Mouse (Mus musculus) hindbrain, embryonic 10.5 days (tissue): ENCODE results near the gene Elovl7. TPM values are rescaled to one million over a fixed set of nuclear protein-coding genes. Genes with fewer than 3 reads are reported as not detected.

Experiments
- DNase-seq: peaks from one replicate; pipeline ENCODE4 v3.0.0-alpha.2; 2017; ENCODE audit warnings: low spot score
- H3K27ac ChIP-seq: fragments of 300-500 bp; sonication (generic); 2 replicates; pipeline ENCODE4 v1.5.1; 2016; ENCODE audit warnings: mild to moderate bottlenecking, moderate library complexity
- H3K27me3 ChIP-seq: fragments of 300-500 bp; sonication (generic); 2 replicates; pipeline ENCODE4 v1.6.1; 2016; ENCODE audit warnings: mild to moderate bottlenecking; ENCODE audit not compliant: poor library complexity, insufficient read depth, severe bottlenecking
- H3K36me3 ChIP-seq: fragments of 300-500 bp; sonication (generic); 2 replicates; pipeline ENCODE4 v1.6.1; 2016; ENCODE audit warnings: mild to moderate bottlenecking, moderate library complexity
- H3K4me1 ChIP-seq: fragments of 300-500 bp; sonication (generic); replicated peaks from 2 replicates; pipeline ENCODE4 v1.6.1; 2016; ENCODE audit warnings: mild to moderate bottlenecking
- H3K4me3 ChIP-seq: fragments of 300-500 bp; sonication (generic); 2 replicates; pipeline ENCODE4 v1.5.1; 2016; ENCODE audit warnings: mild to moderate bottlenecking, moderate library complexity
- H3K9me3 ChIP-seq: fragments of 300-500 bp; sonication (generic); 2 replicates; pipeline ENCODE4 v1.6.1; 2016; ENCODE audit warnings: mild to moderate bottlenecking, moderate library complexity
- WGBS: fragments of 180-500 bp; shearing (Covaris S2); methylation state at CpG from one replicate; pipeline ENCODE4 v1.1.7; 2016; 5-methylcytosine and 5-hydroxymethylcytosine counted together
- polyA plus RNA-seq: library from polyadenylated mRNA; unstranded; fragments of >200 nt; fragmentation: Nextera tagmentation; extraction: Ambion mirVana; gene quantifications from 2 replicates; pipeline ENCODE4 v1.2.1, GENCODE M21; 2016

Elovl7 gene
- polyA plus RNA-seq, 1 experiment from 2014 or later = 1.1 TPM

DNA sequence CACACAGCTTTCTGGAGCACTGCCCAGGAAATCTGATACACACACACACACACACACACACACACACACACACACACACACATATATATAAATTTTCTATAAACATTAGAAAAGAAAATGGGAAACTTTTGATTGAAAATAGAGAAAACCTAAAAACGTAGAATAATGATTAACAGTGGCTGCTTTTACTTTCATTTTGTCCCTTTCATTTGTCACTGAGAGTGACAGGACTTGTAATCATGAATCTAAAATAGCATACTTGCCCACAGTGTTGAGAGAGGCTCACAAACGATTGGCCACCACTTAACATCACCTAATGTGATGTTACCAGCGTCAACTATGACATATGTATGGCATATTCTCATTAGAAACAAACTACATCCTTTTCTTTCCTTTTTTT lies 75.2 kb downstream of the Elovl7 start:
- H3K27ac ChIP-seq = no peak overlapping the region
- H3K4me3 ChIP-seq = no peak overlapping the region
- no peaks in the 10 kb centered on the region for H3K27me3 ChIP-seq
- whole genome bisulfite sequencing = 93% methylated on average over 3 of the region's 3 CpGs
- no peaks in the 10 kb centered on the region for H3K36me3 ChIP-seq
- H3K4me1 ChIP-seq = no peaks in the 10 kb centered on the region
- DNase-seq = no peak
- H3K9me3 ChIP-seq = no peaks in the 10 kb centered on the region

DNA sequence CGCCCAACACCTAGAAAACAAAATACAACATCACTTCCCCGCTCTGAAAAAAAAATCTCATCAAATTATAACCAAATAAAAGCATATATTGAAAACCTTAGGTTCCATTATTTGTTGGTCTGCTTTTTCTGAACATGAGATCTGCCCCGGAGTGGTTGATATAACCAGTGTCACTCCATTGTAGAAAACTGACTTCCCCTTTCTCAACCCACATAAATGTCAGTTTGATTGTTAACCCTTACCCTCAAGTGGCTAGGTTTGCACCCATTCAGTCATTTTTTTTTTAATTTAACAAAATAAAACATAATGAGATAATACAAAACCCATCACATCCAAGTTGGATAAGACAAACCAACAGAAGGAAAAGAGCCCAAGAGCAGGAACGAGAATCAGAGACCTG lies 76.1 kb downstream of the Elovl7 start:
- Histone ChIP-seq H3K27ac (no peak overlapping the region), H3K27me3 (no peaks in the 10 kb centered on the region), H3K4me1 (no peaks in the 10 kb centered on the region), H3K4me3 (no peak overlapping the region), H3K36me3 (no peaks in the 10 kb centered on the region), H3K9me3 (no peaks in the 10 kb centered on the region)
- no peak for DNase-seq
- WGBS = 87% methylated on average over 4 of the region's 4 CpGs

DNA sequence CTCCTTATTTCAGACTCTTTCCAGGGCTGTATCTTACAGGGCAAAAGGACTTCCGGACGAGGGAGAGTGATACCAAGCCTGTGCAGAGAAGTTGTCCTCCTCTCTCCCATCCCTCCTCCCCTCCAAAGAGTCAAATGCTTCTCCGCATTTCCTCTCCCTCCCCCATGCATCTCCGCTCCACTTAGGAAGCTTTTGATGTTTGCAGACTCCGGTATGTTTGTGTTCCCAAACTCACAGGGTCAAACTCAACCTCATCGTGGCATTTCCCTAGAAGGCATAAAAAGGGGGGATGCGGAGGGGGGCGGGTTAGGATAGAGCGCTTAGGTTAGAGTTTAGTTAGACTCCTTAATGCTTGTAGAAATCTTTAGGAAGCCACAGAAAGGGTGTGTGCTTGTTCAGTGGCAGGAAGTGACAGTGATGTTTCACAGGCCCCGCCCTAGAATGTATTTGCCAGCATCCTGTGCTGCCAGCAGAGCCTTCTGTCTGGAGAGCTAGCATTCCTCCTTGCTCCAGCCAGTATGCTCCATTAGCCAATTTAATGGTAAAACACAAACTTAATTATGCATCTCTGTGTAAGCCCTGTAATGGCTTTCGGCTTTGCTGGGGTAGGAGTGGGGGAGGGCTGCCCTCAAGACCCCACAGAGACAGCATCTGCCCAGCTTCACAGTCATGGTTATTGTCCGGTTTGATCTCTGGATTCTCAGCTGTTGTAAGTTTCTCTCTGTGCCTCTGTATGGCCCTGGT lies 83.3 kb downstream of the Elovl7 start:
- Histone ChIP-seq H3K27me3 (no peaks in the 10 kb centered on the region), H3K4me1 (peaks cover 37% of the 10 kb centered on the region), H3K9me3 (no peaks in the 10 kb centered on the region), H3K4me3 (peak overlapping the region; percentile 44), H3K27ac (peak overlapping the region; percentile 82), H3K36me3 (no peaks in the 10 kb centered on the region)
- 19% methylated on average over 12 of the region's 12 CpGs for whole genome bisulfite sequencing
- peak; percentile 58 for DNase-seq

DNA sequence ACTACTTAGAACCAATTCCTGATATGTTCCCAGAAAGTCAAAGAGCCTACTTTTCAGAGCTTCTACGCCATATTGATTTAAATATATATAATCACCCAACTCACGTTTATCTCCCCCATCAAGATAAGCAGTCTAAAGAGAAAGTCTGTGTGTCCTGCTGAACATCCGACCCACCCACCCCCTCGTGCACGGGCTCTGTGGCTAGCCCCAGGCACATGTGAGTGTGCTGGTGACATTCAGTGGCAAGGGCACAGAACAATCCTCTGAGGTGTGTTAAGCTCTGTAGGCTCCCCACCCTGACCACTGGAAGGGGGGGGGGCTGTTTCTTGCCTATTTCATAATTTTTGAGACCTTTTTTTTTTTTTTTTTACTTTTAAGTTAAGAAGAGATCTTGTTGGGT lies 84.0 kb downstream of the Elovl7 start:
- H3K36me3 ChIP-seq = no peaks in the 10 kb centered on the region
- WGBS = 73% methylated on average over 5 of the region's 5 CpGs
- no peaks in the 10 kb centered on the region for H3K9me3 ChIP-seq
- peaks cover 37% of the 10 kb centered on the region for H3K4me1 ChIP-seq
- DNase-seq = no peak
- no peaks in the 10 kb centered on the region for H3K27me3 ChIP-seq
- H3K27ac ChIP-seq = peak overlapping the region; percentile 82
- H3K4me3 ChIP-seq = no peak overlapping the region

DNA sequence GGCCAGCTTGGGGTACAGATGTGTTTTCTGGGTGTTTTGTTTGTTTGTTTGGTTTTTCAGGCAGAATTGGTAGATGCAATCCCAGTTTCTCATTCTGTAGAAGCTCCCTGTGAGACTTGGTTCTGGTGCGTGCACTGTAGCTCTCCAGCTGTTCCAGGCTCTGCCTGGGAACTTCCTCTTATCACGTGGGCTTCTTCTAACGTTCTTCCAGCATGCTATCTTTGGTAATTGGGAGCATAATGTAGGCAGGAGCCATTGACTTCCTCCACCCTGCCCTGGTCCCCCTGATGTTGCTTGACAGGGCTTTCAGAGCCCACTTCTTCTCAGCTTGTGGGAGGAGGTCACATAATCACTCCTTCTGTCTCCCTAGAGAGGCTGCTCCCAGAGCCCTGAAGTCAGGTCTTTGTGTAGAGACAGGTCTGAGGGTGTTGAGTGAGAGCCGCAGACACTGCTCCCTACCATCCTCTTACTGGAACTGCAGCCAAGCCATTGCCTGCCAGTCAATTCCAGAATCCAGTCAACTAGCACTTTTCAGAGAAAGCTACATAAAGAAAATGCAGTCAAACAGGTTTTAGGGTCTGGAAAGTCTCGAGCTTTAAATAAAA lies 86.2 kb downstream of the Elovl7 start:
- peak; percentile 45 for DNase-seq
- H3K4me1 ChIP-seq = peaks cover 37% of the 10 kb centered on the region
- peak overlapping the region; percentile 72 for H3K27ac ChIP-seq
- whole genome bisulfite sequencing = 26% methylated on average over 5 of the region's 5 CpGs
- no peaks in the 10 kb centered on the region for H3K27me3 ChIP-seq
- H3K4me3 ChIP-seq = no peak overlapping the region
- no peaks in the 10 kb centered on the region for H3K9me3 ChIP-seq
- H3K36me3 ChIP-seq = no peaks in the 10 kb centered on the region

DNA sequence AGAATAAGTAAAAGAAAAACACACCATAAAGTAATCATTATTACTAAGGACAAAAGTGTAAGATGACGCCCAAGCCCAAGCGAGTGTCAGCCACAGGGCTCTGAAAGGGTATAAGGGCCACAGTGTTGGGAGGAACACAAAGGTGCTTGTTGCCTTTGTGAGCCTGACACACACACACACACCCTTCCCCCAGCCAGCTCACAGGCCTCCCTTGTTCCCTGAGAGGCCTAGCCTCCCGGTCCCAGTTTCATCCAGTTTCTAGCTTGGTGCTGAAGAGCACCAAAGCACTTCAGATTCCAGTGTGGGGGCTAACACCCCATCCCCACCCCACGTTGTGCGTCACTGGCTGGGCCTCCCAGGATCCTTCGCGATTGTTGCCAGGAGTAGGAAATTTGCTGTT lies 87.2 kb downstream of the Elovl7 start:
- Histone ChIP-seq H3K27me3 (no peaks in the 10 kb centered on the region), H3K27ac (peak overlapping the region; percentile 74), H3K4me1 (peaks cover 37% of the 10 kb centered on the region), H3K9me3 (no peaks in the 10 kb centered on the region), H3K36me3 (no peaks in the 10 kb centered on the region), H3K4me3 (no peak overlapping the region)
- peak; percentile 50 for DNase-seq
- WGBS = 46% methylated on average over 7 of the region's 7 CpGs

DNA sequence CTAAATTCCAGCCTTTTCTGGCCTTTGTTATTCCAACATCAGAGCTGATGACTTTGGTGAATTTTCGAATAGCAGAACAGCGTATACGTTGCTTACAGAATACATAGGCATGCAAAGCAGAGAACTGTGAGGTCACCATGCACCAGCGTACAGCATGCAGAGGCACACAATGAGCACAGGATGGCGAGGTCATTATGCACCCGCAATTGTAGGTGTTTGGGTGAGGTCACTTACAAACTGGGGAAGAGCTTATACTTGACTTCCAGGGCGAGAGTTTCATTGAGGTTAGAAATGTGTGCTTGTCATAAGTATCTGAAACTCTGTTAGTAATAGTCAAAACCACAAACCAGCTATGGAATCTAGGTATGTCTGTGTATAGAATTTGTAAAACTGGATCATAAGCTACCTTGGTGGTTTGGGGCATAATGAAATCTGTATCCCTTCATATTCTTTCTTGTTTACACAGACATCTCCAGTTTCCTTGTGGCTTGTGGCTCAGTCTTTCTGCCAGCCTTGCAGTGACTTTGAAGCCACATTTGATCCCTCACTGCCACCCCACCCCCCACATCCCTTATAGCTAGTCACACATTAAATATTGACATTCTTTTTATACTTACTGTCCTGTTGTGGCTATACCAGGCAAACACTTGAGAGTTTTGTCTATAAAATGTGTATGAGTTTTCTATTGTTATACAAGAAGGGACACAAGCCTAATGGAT lies 88.9 kb downstream of the Elovl7 start:
- Histone ChIP-seq H3K27ac (no peak overlapping the region), H3K4me1 (peaks cover 23% of the 10 kb centered on the region), H3K9me3 (no peaks in the 10 kb centered on the region), H3K36me3 (no peaks in the 10 kb centered on the region), H3K4me3 (no peak overlapping the region), H3K27me3 (no peaks in the 10 kb centered on the region)
- WGBS = 86% methylated on average over 7 of the region's 7 CpGs
- DNase-seq = no peak

DNA sequence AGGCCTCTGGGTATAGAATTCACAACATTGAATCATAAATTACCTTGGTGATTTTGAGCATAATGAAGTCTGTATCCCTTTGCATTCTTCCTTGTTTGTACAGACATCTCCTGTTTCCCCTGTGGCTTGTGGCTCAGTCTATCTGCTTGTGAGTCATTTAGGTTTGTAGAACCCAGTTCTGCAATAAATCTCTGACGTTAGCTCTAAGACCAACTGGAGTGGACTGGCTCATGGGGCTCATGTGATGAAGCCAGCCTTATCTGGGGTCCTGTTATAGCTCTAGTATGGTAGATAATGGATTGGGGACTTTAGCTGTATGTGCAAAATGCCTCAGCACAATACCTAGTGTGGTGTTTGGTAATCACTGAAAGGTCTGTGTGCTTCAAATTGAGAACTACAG lies 89.6 kb downstream of the Elovl7 start:
- peaks cover 20% of the 10 kb centered on the region for H3K4me1 ChIP-seq
- 92% methylated on average over 1 of the region's 1 CpGs for WGBS
- H3K9me3 ChIP-seq = no peaks in the 10 kb centered on the region
- no peaks in the 10 kb centered on the region for H3K36me3 ChIP-seq
- no peak for DNase-seq
- no peak overlapping the region for H3K4me3 ChIP-seq
- no peak overlapping the region for H3K27ac ChIP-seq
- H3K27me3 ChIP-seq = no peaks in the 10 kb centered on the region

DNA sequence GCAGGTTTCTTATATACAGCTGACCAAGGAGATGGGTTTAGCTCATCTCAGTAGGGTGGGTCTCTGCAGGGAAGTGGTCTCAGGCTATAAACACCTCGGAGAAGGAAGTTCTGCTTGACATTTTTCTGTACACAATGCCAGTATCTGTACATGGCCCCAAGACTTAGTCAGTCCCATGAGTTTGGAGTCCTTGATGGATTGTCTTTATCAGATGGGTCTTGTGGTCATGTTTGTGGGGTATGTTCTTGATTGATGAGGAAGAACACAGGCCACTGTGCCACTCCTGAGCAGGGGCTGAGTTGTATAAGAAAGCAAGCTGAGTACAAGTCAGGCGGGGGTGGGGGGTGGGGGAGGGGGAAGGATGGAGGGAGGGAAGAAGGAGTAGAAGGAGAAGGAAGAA lies 90.5 kb downstream of the Elovl7 start:
- DNase-seq = no peak
- Histone ChIP-seq H3K27ac (no peak overlapping the region), H3K4me1 (peaks cover 20% of the 10 kb centered on the region), H3K36me3 (no peaks in the 10 kb centered on the region), H3K9me3 (no peaks in the 10 kb centered on the region), H3K27me3 (no peaks in the 10 kb centered on the region), H3K4me3 (no peak overlapping the region)
- 49% methylated on average over 2 of the region's 2 CpGs for WGBS

DNA sequence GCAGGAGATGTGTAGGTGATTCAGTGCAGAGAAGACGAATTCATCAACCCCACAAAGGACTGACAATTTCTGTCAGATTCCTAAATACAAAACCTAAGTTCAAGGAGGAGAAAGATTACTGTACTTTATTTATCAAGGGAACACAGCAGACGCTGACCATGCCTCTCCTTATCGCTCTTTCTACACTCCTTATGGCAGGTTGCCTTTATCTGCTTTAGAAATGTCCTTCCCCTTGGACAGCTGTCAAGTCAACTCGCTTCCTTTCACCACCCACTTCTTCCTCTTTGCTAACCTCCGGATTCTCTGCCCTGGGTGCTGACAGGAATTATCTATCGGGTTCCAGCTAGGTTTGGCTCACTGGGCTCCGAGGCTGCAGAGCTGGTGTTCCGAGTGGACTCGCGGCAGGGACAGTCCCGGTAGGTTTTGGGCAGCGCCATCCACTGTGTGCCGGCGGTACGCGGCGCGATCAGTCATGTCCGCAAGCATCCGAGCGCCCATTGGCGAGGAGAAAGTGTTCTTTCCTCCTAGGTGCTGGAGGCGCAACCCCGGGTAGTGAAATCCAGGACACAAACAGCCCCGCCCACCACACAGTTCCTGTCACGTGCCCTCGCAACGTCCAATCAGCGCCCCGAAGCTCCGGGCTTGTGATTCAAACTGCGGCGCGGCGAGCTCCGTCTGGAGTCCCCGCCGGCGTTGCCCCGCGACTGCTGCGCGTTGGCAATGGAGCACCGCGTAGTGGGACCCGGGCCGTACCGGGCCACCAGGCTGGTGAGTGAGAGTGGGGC lies 101.7 kb downstream of the Elovl7 start, which contains the start of gene Depdc1b:
Gene Depdc1b, plus strand, starts transcription at position 631 of the 785 bp plus-strand sequence.
- Histone ChIP-seq H3K9me3 (no peaks in the 10 kb centered on the region), H3K27me3 (no peaks in the 10 kb centered on the region), H3K36me3 (peaks cover 10% of the 10 kb centered on the region), H3K27ac (peak within 1 kb of the TSS; percentile 93), H3K4me1 (peaks cover 22% of the 10 kb centered on the region), H3K4me3 (peak within 1 kb of the TSS; percentile 91)
- WGBS = 1% methylated on average over 48 of the region's 48 CpGs
- DNase-seq = peak; percentile 95

DNA sequence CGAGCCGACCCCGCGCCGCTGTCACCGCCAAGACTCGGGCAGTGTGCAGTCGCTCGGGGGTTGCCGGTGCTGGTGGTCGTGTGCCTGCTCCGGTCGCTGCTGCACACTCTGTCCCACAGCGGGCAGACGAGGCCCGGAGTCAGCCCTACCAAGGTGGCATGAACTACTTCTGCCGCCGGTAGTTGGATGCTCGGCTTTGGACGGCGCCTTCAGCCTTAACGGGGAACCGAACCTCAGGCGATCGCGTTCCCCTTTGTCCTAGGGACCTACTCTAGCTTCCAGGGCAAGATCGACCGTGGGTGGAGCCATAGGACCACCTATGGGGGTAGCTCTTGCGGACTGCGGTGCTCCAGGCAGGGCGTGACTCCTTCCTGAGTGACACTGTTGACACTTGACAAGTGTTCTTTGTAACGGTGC lies 102.3 kb downstream of the Elovl7 start:
- peak overlapping the region; percentile 93 for H3K27ac ChIP-seq
- peaks cover 13% of the 10 kb centered on the region for H3K36me3 ChIP-seq
- no peaks in the 10 kb centered on the region for H3K9me3 ChIP-seq
- no peaks in the 10 kb centered on the region for H3K27me3 ChIP-seq
- 0% methylated on average over 32 of the region's 32 CpGs for WGBS
- H3K4me1 ChIP-seq = peaks cover 22% of the 10 kb centered on the region
- DNase-seq = no peak
- peak overlapping the region; percentile 91 for H3K4me3 ChIP-seq

DNA sequence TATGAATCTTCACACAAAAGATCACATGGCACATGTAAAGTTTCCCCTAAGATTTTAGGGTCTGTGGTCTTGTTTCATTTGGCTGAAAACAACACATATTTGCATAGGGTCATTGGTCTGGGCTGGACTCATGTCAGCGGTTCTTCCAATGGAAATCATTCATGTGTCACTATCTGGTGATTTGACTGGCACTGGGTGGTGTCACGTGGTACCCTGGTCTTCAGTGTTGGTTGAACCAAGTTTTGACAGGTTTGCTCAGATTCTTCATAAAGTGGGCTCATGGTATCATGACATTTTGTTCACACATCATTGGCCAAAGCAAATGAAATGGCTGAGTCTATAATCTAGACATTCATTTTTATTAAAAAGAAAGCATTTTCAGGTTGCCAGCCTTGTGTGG lies 103.2 kb downstream of the Elovl7 start:
- Histone ChIP-seq H3K36me3 (peaks cover 13% of the 10 kb centered on the region), H3K4me1 (peaks cover 22% of the 10 kb centered on the region), H3K27ac (no peak overlapping the region; the same call in 1 of the 2 replicates), H3K27me3 (no peaks in the 10 kb centered on the region), H3K4me3 (peak overlapping the region; percentile 91), H3K9me3 (no peaks in the 10 kb centered on the region)
- 91% methylated on average over 2 of the region's 2 CpGs for WGBS
- no peak for DNase-seq
